Mouse (Mus musculus) kidney, adult 8-10 months (tissue): ENCODE data around the gene Dnmt3a.
A peak's percentile ranks its signal among the peaks of the same experiment; 100 is the strongest.

Experiments
- DNase-seq, 2 experiments: peaks; one replicate each; pipeline ENCODE4 v3.0.0; 2022

Gene Dnmt3a

DNA sequence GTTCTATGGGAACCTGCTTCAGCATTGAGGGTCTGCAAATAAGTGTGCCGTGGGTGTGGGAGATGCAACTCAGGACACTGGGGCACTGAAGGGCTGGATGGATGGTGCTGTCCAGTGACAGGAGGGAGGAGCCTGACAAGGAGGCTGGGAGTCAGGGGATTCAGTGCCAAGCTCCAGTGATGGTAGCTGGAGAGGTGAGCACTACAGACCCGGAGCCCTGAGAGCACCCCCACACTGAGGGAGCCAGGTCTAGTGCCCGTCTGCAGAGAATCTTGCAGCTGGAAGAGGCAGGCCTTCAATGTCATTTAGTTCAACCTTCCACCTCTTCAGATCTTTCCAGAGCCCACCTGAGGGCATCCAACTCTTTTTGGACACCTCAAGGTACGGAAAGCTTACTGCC lies at the start of gene Dnmt3a:
TSS of gene Dnmt3a (plus strand) at position 156 of the 400 bp plus-strand sequence.
- no peak for DNase-seq

DNA sequence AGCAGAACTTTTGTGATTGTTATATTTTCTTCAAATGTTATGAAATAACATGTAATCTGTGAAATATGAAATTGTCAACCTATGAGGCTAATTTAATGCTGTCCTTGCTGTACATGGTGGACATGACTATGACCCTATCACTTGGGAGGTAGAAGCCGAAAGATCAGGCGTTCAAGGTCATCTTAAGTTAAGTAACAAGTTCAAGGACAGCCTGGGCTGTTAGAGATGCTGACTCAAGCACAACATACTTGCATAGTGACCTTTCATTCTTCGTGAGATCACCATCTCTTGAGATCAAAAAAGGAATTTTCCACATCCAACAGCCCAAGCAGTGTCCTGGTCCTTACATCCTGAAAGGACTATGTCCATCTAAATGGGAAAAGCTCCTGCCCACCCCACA lies 49.6 kb upstream of the Dnmt3a start:
- DNase-seq: no peak

DNA sequence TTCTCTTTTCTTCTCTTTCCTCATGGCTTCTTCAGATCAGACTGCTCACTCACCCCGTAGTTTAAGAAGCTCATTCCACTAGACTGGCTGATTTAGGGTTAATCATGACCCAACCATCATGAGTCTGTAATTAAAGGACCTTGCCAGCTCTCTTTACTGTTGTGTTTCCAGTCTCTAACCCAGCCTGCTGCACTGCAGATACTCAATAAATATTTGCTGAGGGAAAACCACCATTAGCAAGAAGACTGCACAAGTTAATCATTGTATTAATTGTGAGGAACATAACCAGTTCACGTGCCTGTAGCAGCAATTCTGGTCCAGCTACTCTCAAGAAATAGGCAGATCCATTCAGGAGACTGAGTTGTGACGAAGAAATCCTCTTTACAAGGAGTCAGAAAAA lies 47.7 kb upstream of the Dnmt3a start:
- peak in 1 of 2 experiments; percentile 49 for DNase-seq

DNA sequence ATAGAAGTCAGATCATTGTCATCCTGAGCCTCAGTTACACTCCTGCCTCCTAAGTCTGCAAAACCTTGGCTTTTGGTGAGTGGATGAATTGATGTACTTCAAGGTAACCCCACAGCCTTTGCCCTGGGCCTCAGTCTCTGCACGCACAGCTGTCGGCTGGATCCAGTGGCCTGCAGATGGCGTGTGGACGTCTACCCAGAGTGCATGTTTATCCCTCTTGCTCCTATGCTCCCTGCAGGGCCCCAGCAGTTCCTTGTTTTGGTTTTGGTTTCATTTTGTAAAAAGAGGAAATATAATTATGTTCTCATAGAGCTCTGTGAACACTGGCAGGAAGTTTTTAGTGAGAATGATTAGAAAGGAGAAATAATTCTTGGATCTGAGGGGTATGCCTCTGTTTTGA lies 46.4 kb upstream of the Dnmt3a start:
- DNase-seq: peak; percentile 68 to 73

DNA sequence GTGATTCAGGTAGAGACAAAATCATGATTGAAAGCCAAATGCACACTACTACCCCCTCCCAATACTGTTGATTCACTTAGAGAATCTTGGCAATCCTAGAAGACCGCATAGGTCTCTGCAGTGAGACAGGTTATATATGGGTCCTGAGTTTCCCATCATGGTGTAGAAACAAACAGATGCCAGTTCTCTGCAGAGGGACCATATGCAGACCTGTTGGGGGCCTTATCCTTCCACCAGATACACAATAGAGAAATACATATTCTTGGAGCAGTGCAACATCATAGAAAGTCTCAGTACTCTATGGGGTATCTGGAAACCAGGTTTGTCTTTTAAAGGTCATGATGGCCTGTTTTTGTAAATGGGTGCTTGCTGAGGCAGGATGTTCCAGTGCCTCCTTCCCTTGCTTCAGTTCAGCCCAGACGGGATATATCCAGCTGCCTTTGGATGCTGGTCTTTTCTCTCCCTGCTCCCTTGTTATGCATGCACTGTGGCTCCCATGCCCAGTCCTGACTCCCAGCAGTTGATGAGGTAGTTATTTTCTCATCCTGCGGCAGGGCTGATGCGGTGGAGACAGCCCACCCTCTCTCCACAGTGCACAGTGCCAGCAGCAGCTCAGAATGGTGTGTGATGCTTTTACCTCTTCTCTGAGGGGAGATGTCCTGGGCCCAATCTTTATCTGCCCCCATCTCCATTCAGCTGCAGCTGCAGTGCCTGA lies 44.8 kb upstream of the Dnmt3a start:
- no peak for DNase-seq

DNA sequence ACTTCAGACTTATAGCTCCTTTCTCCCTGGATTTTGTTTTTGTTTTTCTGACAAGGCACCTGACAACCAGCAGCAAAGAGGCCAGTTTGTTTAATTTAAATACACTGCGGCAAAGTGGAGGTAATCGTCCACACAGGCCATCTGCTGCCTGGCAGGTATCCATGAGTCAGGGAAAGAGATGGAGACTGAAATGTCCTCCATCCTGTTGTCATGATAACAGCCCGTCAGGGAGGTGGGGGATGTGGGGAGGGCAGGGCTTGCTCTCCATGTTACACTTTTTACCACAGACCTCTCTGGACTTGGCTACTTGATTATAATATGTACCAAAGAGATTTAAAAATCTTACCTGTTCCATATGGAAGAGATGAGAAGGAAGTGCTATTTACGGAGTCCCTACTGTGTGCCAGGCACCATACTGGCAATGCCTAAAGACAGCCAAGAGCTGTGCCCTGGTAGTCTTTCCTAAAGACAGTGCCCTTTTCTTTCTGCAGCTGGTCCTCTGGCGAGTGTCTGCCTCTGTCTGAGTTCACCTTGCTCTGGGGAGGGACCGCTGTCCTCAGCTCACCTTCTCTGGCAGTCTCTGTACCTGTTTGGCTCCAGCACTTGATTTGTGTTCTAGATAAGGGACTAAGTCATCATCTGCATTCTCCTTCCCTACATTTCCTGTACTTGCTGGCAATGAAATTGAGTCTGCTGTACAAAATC lies 44.1 kb upstream of the Dnmt3a start:
- peak in 1 of 2 experiments; percentile 42 for DNase-seq

DNA sequence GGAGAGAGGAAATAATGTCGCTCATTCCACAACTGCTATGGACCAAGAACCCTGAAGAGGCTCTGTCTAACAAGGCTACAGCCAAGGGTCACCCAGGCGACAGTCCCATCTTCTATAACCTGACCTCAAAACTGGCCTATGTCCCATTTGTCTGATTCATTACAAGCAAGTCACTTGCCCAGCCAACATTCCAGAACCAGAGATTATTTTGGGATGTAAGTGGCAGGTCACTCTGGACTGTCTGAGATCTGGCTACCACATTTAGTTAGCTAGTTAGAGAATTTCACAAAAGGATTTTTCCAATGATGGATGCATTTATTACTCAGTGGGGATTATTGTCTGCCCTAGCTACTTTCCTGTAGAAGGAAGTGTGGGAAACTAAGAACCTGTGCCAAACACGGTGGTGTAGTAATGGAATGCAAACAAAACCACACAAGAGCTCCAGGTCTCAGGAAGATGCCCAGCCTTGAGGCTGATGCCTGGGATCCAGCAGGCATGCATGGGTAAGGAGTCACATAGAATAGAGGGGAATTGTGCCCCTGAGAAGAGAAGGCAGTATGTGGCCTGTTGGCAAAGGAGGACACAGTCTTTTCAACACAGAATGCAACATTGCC lies 41.5 kb upstream of the Dnmt3a start:
- DNase-seq: no peak

DNA sequence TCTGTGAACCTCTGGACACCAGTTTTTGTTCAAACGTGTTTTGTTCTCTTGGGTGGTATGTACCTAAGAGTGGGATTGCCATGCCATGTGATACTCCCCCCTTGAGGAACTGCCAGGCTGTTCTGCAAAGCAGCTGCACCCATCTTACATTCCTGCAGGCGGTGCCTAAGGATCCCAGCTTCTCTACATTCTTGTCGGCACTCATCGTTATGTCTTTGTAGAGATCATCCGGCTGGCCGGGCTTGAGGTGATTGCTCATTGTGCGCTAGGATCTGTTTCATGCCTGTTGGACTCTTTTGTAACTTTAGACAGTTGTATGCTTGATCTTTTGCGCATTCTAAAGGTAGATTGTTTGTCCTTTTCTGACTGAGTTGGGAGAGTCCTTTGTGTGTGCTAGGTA lies 38.4 kb upstream of the Dnmt3a start:
- no peak for DNase-seq

DNA sequence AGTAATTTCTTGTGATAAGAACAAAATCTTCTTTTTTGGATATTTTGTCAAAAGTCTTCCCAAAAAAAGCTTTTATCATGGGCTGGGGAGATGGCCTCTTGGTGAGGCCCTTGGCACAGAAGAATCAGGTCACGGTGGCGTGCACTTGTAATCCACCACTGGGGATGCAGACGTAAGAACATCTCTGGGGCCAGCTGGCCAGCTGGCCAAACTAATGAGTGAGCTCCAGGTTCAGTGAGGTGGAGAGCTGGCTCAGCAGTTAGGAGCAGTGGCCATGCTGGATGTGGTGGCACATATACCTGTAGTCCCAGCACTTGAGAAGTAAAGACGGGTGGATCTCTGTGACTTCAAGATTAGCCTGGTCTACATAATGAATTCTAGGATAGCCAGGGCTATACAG lies 37.4 kb upstream of the Dnmt3a start:
- DNase-seq: peak in 1 of 2 experiments; percentile 41

DNA sequence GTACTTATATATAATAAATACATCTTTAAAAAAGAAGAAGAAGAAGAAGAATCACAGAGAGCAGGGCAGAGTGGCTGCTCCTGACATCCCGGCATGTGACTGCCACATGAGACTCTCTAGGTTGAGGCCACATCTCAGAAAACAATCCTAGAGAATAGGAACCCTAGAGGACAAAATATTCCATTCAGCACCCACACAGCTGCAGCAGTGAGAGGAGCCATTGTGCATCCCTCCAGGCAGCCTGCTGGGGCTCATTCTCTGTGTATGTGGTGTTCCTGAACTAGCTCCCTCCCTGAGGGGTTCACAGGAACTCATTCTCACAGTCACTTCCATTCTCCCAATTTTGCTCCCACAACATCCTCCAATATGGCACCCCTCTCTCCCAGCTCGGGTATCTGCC lies 35.3 kb upstream of the Dnmt3a start:
- no peak for DNase-seq

DNA sequence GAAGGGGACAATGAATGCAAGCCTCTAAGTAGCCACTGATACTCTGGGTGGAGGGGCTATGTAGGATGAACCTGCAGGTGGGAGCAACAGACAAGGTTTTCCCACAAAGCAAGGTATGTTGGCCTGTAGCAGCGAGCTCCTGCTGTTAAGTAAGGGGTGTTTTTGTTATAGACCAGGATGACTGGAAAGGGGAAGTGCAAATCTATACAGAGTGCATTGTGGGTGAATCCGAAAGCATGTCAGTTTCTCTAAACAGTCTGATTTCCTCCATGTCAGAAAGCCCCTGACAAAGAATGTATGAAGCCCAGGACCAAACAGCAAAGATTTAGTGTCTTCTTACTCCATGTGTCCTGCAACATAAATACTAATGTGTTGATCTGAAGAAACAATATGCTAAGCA lies 34.7 kb upstream of the Dnmt3a start:
- no peak for DNase-seq

DNA sequence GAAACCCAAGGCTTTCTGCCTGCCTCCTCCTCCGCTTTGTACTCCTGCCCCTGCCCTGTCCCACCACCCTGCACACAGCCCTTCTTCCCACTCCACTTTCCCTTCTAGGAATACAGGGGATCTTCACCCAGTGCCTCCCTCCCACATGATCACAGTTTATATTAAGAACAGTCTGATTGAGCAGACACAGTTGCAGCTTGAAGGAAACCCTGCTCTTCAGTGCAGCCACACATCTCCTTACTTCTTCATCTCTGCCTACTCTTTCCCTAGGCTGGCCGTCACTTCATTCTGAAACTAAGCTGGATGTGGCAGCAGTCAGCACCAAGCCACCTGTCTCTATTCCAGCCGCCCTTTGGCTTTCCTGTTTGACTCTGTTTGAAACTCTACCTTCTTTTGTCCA lies 32.2 kb upstream of the Dnmt3a start:
- no peak for DNase-seq

DNA sequence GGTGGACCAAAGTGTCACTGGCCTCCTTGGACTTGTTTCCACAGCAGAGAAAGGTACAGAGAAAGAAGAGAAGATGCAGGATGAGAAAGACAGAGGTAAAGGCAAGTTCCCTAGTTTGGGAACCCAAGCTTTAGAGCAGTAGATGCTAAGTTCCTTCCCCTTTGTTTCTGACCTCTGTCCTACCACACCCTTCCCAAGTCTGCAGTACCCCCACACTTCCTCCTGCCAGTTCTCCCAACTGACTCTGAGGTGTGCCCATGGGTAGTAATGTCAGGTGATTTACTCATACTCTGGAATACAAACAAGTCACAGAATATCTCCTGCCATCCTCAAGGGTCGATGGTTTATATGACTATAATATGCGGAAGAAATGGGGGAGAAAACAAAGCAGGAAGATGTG lies 29.8 kb upstream of the Dnmt3a start:
- no peak for DNase-seq

DNA sequence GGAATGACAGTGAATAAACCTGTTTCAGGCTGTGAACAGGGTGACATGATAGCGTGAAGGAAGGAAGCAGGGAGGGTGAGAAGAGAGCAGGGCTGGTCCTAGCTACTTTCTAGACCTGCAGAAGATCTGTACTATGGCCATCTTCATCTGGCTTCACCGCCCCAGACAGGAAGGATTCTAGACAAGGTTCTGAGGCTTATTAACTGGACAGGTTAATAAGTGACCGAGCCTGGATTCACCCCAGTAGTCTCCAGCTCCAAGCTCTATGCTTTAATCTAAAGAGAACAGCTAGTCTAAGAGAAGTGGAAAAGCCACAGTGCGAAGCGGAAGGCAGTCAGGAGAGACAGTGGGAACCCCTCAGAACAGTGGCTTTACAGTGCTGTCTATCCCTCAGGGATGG lies 28.1 kb upstream of the Dnmt3a start:
- peak; percentile 82 to 87 for DNase-seq

DNA sequence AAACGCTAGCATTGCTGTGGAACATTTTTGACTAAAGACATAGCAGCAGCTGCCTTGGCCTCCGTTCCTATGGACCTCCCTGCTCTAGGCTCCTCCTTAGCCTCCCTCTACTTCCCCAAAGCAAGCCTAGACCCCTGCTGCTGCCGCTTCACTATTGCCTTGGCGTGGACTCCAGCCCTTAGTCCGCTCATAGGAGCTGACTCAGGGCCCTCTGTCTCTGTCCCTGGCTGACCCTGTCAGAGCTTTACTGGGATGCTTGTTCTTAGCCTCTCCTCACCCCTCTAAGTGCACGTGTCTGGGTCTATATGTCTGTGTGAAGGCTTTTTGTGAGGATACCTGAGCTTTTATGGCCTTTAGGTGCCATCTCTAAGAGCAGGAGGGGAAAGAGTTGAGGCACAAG lies 27.5 kb upstream of the Dnmt3a start:
- peak; percentile 41 to 61 for DNase-seq

DNA sequence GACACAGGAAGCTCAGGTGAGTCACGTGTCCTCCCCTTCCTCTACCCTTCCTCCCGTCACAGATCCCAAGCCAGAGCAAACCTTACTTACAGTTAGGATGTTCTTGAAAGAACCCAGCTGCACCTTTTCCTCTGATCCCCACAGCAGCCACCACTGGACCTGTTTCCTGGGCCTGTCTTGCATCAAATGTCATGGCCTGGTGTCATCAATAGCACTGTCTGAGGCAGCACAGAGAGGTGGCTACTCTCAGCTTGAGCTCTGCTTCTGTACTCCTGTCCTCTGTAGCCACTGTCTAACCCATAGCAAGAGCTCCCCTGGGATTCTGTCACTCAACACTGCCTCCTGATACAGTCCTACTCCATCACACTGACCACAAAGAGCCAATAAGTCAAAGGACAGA lies 26.2 kb upstream of the Dnmt3a start:
- no peak for DNase-seq

DNA sequence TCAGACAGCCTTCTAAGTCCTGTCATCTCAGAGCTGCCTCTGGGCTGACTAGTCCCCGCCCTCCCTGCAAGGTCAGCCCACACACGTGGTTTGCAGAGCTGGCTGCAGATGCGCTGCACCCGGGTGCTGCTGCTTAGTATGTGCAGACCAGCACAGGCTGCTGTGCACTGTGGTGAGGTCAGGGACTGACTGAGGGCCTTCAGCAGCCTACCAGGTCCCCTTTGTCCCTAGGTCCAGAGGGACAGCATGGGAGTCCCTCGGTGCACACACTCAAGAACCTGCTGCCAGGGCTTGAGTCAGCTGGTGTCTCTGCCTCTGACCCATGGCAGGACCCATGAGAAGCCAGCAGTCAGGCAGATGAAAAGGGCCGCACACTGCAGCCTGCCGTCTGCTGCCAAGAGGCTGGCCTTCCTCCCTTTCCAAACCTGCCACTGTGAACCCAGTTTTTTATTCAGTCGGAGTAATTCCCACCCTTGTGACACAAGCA lies 25.4 kb upstream of the Dnmt3a start:
- peak; percentile 81 to 83 for DNase-seq

DNA sequence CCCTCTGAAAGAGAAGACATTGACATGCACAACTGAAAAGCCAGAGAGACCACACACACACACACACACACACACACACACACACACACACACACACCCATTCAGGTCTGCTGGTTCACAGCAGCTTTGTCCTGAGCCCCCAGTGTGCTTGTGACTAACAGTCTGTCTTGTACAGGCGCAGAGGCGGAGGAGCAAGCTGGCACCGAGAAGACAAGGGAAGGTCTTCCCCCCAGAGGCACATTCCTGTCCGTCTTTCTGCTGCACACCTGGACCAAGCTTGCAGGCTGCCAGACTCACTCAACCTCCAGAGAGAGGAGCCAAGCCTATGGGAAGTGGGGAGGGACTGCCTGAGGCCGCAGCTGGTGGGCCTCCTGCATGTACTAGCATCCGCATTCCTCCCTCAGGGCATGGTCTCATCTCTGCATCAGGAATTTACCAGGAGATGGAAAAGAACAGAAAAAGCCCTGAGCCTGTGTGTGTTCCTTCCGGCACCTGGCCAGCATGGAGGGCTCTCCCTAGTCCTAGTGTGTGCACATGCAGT lies 24.8 kb upstream of the Dnmt3a start:
- DNase-seq: peak; percentile 45 to 51

DNA sequence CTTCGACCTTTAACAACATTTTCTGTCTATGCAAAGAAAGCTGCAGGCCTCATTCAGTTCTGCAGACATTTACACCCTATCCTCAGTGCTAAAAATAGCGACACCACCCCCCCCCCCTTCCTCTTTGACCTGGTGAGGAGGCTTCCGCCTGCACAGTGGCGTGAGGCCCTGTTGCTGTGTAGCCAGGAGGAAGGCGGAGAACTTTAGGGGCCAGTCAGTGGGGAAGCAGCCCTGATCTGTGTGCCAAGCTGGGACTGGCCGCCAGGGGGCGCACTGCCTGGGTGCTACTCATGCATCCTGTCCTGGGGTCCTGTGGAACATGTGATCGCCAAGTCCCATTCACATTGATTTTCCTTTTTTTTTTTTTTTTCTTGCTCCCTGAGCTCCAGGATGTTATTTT lies 24.3 kb upstream of the Dnmt3a start:
- DNase-seq: peak; percentile 93 to 94

DNA sequence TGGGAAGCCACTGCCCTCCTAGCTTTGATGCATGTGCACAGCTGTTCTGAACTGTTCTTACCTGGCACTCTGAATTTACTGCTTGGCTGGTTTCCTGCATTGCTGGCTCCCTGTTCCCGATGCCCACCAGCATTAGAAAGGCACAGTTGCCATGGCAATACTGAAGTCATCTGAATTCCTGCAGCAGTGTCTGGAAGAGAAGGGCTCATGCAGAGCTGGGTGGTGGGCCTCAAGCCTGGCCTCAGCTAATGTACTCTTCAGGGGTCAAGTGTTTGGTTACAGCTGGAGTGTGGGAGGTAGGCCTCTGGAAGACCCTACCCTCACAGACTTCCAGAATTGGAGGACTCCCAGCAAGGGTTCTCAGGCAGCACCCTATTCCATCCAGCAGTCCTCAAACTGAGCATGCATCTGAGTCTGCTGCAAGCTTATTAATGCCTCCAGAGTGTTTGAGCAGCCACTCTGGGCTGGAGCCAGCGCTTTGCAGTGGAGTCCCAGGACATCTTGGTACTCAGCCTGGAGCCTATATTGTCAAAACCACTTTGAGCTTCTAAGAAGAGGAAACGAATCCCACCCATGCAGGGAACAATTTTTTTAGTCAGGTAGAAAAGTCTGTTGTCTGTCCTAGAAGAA lies 22.5 kb upstream of the Dnmt3a start:
- DNase-seq: no peak

DNA sequence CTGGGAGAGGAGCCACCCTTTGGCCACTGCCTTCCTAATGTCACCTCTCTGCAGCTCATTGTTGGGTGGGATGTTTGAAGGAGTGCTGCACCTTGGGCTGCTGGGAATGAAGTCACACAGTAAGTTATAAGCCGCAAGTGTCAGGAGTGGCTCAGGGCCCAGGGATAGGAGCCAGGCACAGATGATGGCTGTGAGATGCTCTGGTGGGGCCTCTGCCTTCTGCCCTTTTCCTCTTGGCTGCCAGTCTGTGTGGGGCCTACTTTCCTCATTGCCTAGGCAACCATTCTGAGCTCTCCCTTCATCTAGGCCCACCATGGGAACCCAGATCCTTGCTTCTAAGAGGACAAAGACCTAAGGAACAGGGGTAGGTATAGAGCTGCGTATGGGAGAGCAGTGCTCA lies 21.5 kb upstream of the Dnmt3a start:
- DNase-seq: no peak

DNA sequence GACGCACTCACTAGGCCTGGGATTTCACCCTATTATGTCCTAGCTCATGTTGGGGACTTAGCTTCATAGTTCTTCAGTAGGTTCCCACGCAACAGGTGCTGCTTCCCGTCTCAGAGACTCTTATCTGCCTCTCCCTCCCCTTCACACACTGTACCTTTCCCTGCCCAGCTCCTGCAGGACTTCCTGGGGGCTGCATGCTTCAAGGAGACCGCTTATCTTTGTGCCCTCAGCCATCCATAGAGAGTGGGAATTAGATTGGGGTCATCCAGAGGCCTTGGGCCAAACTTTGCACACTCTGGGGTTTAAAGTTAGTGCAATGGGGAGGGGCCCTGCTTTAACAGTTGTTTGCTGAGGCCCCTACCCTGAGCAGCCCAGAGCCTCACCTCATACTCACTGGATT lies 21.1 kb upstream of the Dnmt3a start:
- DNase-seq: no peak

DNA sequence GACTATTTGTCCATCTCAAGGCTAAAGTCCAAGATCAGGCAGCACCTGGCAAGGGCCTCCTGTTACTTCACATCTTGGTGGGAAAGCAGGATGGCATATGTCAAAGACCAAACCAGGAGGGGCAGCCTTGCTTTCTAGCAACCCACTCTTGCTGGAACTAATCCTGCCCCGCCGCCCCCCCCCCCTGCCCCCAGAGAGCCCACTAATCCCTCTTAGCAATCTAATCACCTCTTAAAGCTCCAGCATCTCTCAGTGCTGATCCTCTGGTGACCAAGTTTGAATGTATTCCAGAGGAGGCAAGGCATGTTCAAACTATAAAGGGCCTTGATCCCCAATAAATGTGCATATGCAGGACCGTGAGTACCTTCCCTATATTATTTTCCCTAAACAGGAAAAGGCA lies 18.8 kb upstream of the Dnmt3a start:
- DNase-seq: no peak
